Mouse (Mus musculus) neural tube, embryonic 11.5 days (tissue): ENCODE measurements around the gene Chrne. TPM values are rescaled to one million over a fixed set of nuclear protein-coding genes. Genes with fewer than 3 reads are reported as not detected.

ENCODE experiments used
- ATAC-seq: fragments of 200-750 bp; cut with Nextera tagmentation; 2 replicates; pipeline ENCODE4 v1.8.0; 2017; ENCODE audit warnings: moderate number of reproducible peaks, mild to moderate bottlenecking, moderate TSS enrichment, moderate library complexity; ENCODE audit not compliant: insufficient read depth, low FRiP score, low TSS enrichment
- DNase-seq: peaks from one replicate; pipeline ENCODE4 v3.0.0-alpha.2; 2015; ENCODE audit warnings: low spot score
- H3K27ac ChIP-seq: fragments of 300-500 bp; sonication (generic); 2 replicates; pipeline ENCODE4 v1.5.1; 2014; ENCODE audit warnings: low read depth, mild to moderate bottlenecking, low read length
- H3K27me3 ChIP-seq: fragments of 300-500 bp; sonication (generic); 2 replicates; pipeline ENCODE4 v1.6.1; 2014; ENCODE audit warnings: mild to moderate bottlenecking, low read length, mixed read lengths; ENCODE audit not compliant: control insufficient read depth, insufficient read depth
- H3K36me3 ChIP-seq: fragments of 300-500 bp; sonication (generic); 2 replicates; pipeline ENCODE4 v1.6.1; 2014; ENCODE audit warnings: mild to moderate bottlenecking, low read length, moderate library complexity, mixed read lengths; ENCODE audit not compliant: control insufficient read depth, insufficient read depth
- H3K4me1 ChIP-seq: fragments of 300-500 bp; sonication (generic); 2 replicates; pipeline ENCODE4 v1.6.1; 2014; ENCODE audit warnings: low read length, mixed read lengths; ENCODE audit not compliant: control insufficient read depth, insufficient read depth
- H3K4me2 ChIP-seq: fragments of 300-500 bp; sonication (generic); 2 replicates; pipeline ENCODE4 v1.6.1; 2014; ENCODE audit warnings: low read depth, mild to moderate bottlenecking, moderate library complexity
- H3K4me3 ChIP-seq: fragments of 300-500 bp; sonication (generic); 2 replicates; pipeline ENCODE4 v1.5.1; 2014; ENCODE audit warnings: low read depth, low read length
- H3K9ac ChIP-seq: fragments of 300-500 bp; sonication (generic); 2 replicates; pipeline ENCODE4 v1.6.1; 2014; ENCODE audit warnings: mild to moderate bottlenecking, low read length
- H3K9me3 ChIP-seq: fragments of 300-500 bp; sonication (generic); 2 replicates; pipeline ENCODE4 v1.6.1; 2016; ENCODE audit warnings: low read length; ENCODE audit not compliant: control insufficient read depth
- WGBS: fragments of 180-500 bp; shearing (Covaris S2); extraction: QIAGEN DNeasy Blood & Tissue Kit; methylation state at CpG from one replicate; pipeline ENCODE4 v1.1.7; 2014; 5-methylcytosine and 5-hydroxymethylcytosine counted together
- polyA plus RNA-seq: library from polyadenylated mRNA; unstranded; fragments of >200 nt; fragmentation: Nextera tagmentation; extraction: Ambion mirVana; gene quantifications from 2 replicates; pipeline ENCODE4 v1.2.1, GENCODE M21; 2014

The Chrne gene
- polyA plus RNA-seq, 1 experiment from 2014 or later = not detected

DNA sequence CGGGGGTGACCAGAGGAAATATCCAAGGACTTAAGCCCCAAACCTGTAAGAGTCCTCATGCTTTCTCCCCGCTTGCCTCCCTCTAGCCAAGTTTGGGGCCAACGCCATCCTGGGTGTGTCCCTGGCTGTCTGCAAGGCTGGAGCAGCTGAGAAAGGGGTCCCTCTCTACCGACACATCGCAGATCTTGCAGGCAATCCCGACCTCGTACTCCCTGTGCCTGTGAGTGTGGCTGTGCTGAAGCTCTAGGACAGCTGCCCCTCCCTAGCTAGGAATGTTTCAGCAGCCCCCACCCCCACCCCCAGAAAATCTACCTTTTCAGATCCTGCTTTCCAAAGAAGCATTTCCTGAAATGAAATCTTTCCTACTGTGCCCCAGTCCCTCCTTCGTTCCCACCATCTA, 39.9 kb upstream of the Chrne start:
- Histone ChIP-seq H3K9me3 (no peaks in the 10 kb centered on the region), H3K27ac (no peak overlapping the region), H3K36me3 (peaks cover 6% of the 10 kb centered on the region; the same call in 1 of the 2 replicates), H3K4me1 (peaks cover 9% of the 10 kb centered on the region), H3K4me2 (no peak overlapping the region), H3K9ac (no peak overlapping the region), H3K4me3 (no peak overlapping the region), H3K27me3 (no peaks in the 10 kb centered on the region)
- WGBS = 81% methylated on average over 8 of the region's 8 CpGs
- ATAC-seq = no peak
- DNase-seq = no peak

DNA sequence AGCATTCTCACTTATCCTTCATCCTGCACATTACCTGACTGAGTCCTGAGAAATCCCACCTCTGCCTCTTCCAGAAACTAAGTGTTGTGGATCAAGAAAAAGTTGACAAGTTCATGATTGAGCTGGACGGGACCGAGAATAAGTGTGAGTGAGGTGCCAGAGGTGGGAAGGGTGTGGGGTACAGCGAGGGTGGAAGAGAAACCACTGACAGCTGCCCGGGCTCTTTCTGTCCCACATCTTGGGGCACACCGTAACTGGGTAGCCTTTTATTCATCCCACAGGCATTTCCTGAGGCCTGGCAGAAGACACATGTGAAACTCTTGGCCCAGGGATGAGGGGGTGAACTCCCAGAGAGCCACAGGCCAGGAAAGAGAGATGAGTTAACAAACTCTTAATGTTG, 39.5 kb upstream of the Chrne start:
- no peak overlapping the region for H3K27ac ChIP-seq
- DNase-seq = no peak
- WGBS = 88% methylated on average over 5 of the region's 5 CpGs

DNA sequence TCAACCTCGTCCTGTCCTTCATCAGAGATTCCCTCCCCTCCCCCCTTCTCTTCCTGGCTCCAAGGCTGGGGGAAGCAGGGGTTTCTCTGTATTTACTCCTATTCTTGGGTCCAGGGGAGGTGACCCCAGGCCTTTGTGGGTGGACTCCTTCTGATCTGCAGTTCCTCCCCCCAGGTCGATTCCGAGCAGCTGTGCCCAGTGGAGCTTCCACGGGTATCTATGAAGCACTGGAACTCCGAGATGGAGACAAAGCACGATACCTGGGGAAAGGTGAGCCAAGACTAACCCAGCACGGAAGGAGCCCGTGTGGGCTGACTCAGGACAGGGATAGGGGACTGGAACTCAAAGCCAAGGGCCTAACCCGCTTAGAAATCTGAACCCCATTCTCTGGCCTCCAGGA, 39.0 kb upstream of the Chrne start:
- no peak overlapping the region for H3K4me3 ChIP-seq
- peaks cover 10% of the 10 kb centered on the region for H3K4me1 ChIP-seq
- H3K4me2 ChIP-seq = no peak overlapping the region
- no peak for ATAC-seq
- no peak overlapping the region for H3K9ac ChIP-seq
- 0 out of 2 replicates have a peak, but pooled peaks cover 6% of the 10 kb centered on the region for H3K36me3 ChIP-seq
- DNase-seq = no peak
- no peaks in the 10 kb centered on the region for H3K27me3 ChIP-seq
- no peaks in the 10 kb centered on the region for H3K9me3 ChIP-seq
- 55% methylated on average over 9 of the region's 9 CpGs for WGBS
- H3K27ac ChIP-seq = no peak overlapping the region

More for the DNA sequence above, 39.5 kb upstream of the Chrne start:
- no peaks in the 10 kb centered on the region for H3K9me3 ChIP-seq
- no peak overlapping the region for H3K4me2 ChIP-seq
- no peak for ATAC-seq
- no peak overlapping the region for H3K4me3 ChIP-seq
- peaks cover 9% of the 10 kb centered on the region for H3K4me1 ChIP-seq
- H3K9ac ChIP-seq = no peak overlapping the region
- H3K27me3 ChIP-seq = no peaks in the 10 kb centered on the region
- peaks cover 6% of the 10 kb centered on the region; the same call in 1 of the 2 replicates for H3K36me3 ChIP-seq

DNA sequence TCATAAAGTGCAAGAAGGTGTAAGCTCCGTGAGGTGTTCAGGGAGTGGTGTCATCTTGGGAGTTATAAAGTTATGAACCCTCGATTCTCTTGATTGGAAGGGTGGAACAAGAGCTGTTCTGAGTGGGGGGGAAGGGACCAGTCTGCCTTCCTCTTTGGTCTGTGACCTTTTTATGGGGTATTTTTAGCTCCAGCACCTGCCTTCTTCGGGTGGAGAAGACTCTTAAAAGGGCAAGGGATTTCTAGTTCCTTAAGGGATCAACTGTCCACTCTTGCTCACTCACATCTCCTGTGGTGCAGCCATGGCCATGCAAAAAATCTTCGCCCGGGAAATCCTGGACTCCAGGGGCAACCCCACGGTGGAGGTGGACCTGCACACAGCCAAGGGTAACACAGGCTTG, 38.6 kb upstream of the Chrne start:
- H3K4me2 ChIP-seq = peak overlapping the region; percentile 24
- H3K27ac ChIP-seq = no peak overlapping the region

DNA sequence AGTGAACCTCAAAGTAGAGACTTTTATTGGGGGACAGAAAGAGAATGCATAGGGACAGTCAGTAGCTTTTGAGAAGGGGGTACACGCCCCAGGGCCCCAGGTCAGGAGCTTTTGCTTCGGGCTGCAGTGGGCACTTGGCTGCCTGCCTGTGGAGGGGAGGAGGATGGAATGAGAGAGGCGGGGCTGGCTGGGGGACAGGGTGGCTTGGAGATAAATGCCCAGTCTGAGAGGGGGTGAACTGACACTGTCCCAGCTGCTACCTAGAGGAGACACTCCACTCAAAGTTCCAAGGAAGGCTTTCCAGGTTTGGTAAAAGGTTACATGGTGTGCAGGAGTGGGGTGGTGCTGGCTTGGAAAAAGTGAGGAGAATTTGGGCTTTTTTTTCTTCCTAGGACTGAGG, 37.9 kb upstream of the Chrne start, which contains the start of gene Eno3:
TSS of gene Eno3 (plus strand) at position 239 of the 400 bp plus-strand sequence.
- peak within 1 kb of the TSS; percentile 98 for H3K9ac ChIP-seq
- peaks cover 19% of the 10 kb centered on the region for H3K4me1 ChIP-seq
- ATAC-seq (no peak), DNase-seq (no peak)
- H3K36me3 ChIP-seq = peaks cover 3% of the 10 kb centered on the region; the same call in 1 of the 2 replicates
- no peaks in the 10 kb centered on the region for H3K27me3 ChIP-seq
- 3% methylated on average over 3 of the region's 3 CpGs for WGBS
- H3K27ac ChIP-seq = peak within 1 kb of the TSS; percentile 97
- H3K9me3 ChIP-seq = no peaks in the 10 kb centered on the region
- peak within 1 kb of the TSS; percentile 86 for H3K4me2 ChIP-seq
- H3K4me3 ChIP-seq = peak within 1 kb of the TSS; percentile 100

More for the DNA sequence above, 38.6 kb upstream of the Chrne start:
- no peaks in the 10 kb centered on the region for H3K27me3 ChIP-seq
- ATAC-seq = no peak
- H3K4me1 ChIP-seq = peaks cover 14% of the 10 kb centered on the region
- DNase-seq = no peak
- H3K4me3 ChIP-seq = no peak overlapping the region
- H3K9ac ChIP-seq = no peak overlapping the region
- peaks cover 2% of the 10 kb centered on the region; the same call in 1 of the 2 replicates for H3K36me3 ChIP-seq
- H3K9me3 ChIP-seq = no peaks in the 10 kb centered on the region
- WGBS = 51% methylated on average over 6 of the region's 6 CpGs

DNA sequence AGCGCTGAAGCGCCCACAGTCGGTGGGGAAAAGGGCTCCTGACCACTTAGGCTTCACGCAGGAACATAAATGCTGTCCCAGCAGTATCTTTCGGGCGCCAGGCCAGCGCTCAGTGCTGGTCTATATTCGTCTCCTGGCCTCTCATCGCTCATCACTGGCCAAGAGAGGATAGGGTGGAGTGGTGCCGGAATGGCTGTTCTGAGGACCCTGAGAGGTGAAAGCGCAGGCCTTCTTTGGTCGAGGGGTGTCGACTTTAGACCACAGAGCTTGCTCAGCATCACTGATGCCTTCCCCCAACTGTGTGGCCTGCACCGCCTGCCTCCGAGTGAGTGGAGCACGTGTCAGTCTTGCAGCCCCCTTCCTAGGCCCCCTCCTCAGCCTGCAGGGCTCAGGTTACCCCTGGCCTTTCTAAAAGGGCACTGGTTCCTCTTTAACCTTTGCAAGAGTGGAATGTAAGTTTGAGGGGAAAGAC, 37.5 kb upstream of the Chrne start:
- peaks cover 3% of the 10 kb centered on the region; the same call in 1 of the 2 replicates for H3K36me3 ChIP-seq
- peak overlapping the region; percentile 97 for H3K27ac ChIP-seq
- H3K4me2 ChIP-seq = peak overlapping the region; percentile 86
- DNase-seq = peak; percentile 44
- H3K27me3 ChIP-seq = no peaks in the 10 kb centered on the region
- peak overlapping the region; percentile 100 for H3K4me3 ChIP-seq
- H3K9me3 ChIP-seq = no peaks in the 10 kb centered on the region
- 3% methylated on average over 16 of the region's 16 CpGs for WGBS
- ATAC-seq = no peak
- peaks cover 19% of the 10 kb centered on the region for H3K4me1 ChIP-seq
- H3K9ac ChIP-seq = peak overlapping the region; percentile 98

DNA sequence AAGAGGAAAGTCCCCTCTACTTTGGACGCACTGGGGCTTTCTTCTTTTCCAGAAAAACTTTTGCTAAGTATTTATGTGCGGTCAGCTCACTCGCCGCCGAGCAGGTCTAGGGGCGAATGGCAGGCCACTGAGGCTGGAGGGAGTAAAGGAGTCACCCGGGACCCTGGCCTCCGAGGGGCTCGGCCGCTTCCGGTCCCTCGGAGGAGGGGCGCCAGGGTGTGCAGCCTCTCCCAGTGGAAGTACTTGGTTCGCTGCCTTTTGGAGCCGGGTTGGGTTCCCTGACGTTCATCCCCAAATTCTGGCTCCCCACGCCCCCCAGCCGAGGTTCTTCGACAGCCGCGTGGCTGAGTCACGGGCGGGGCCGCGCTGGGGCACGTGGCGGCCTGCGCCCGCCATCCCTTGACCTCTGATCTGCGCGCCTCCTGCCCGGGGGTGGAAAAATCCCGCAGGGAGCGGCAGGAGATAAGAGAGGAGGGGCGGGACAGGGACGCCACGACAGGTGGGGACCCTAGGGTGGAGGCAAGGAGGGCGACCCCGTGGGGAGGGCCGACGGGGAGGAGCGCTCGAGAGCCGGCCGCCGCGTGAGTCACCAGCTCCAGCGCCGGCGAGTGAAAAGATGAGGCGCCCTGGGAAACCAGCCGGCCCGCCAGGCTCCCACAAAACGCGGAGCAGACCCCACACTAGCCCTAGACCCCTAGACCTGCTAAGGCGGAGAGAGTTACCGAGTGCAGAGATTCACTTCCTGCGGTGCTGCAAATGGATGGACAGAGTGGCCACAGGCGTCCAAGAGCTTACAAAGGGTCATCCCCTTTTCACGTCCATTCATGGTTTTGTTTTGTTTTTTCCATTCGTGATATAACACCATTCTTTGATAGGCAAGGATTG, 36.8 kb upstream of the Chrne start:
- WGBS = under 1% methylated on average over 60 of the region's 61 CpGs
- peak; percentile 68 for DNase-seq
- Histone ChIP-seq H3K9me3 (no peaks in the 10 kb centered on the region), H3K27me3 (no peaks in the 10 kb centered on the region), H3K4me2 (peak overlapping the region; percentile 86), H3K9ac (peak overlapping the region; percentile 98), H3K4me3 (peak overlapping the region; percentile 100), H3K4me1 (peaks cover 21% of the 10 kb centered on the region), H3K27ac (peak overlapping the region; percentile 97), H3K36me3 (peaks cover 5% of the 10 kb centered on the region; the same call in 1 of the 2 replicates)
- ATAC-seq = peak; percentile 49; the same call in 1 of the 2 replicates

DNA sequence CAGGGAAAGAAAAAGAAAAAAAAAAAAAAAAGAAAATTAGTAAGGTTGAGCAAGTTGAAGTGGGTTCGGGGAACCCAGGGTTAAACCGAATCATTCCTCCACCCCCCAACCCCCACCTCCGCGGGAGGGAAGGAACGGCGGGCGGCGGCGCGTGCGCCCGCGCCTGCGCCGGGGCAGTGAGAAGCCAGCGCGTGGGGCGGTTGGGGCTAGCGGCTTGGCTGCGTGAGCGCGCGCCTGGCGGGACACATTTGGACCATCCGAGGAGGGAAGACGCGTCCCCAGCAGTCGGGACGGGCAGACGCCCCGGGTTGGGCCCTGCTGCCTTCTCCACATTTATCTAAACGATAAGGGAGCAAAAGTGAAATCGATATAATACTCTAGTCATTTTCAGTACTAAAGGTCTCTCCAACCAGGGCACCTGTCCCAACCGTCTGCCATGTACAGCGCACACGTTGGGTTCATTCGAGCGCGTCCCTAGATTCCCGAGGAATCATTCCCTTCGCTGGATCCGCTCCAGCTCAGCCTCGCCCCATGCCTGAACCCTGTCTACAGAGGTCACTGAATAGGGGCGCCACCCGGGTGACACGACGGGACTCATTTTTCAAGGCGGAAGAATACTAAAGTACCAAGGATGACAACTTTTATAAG, 36.0 kb upstream of the Chrne start:
- ATAC-seq (peak; percentile 49), DNase-seq (peak; percentile 90)
- 0% methylated on average over 47 of the region's 48 CpGs for WGBS
- peak overlapping the region; percentile 97 for H3K27ac ChIP-seq
- H3K27me3 ChIP-seq = no peaks in the 10 kb centered on the region
- peak overlapping the region; percentile 100 for H3K4me3 ChIP-seq
- peaks cover 10% of the 10 kb centered on the region; the same call in 1 of the 2 replicates for H3K36me3 ChIP-seq
- H3K9ac ChIP-seq = peak overlapping the region; percentile 98
- no peaks in the 10 kb centered on the region for H3K9me3 ChIP-seq
- peak overlapping the region; percentile 86 for H3K4me2 ChIP-seq
- H3K4me1 ChIP-seq = peaks cover 24% of the 10 kb centered on the region
